Mouse (Mus musculus) kidney, adult 2 months (tissue): Measurements from ENCODE around the gene Rfx4.

Source experiments
- CTCF ChIP-seq: fragments of 200-500 bp; conservative IDR thresholded peaks from 2 replicates; pipeline ENCODE4 v1.5.1; 2011; ENCODE audit warnings: low read depth, mild to moderate bottlenecking, control low read depth, low read length, moderate library complexity, mixed read lengths; ENCODE audit not compliant: insufficient read depth, insufficient read length
- POLR2A ChIP-seq: fragments of 200-500 bp; IDR thresholded peaks from one replicate; pipeline ENCODE4 v1.6.1; 2011; ENCODE audit warnings: low read depth, low read length, control low read depth

DNA sequence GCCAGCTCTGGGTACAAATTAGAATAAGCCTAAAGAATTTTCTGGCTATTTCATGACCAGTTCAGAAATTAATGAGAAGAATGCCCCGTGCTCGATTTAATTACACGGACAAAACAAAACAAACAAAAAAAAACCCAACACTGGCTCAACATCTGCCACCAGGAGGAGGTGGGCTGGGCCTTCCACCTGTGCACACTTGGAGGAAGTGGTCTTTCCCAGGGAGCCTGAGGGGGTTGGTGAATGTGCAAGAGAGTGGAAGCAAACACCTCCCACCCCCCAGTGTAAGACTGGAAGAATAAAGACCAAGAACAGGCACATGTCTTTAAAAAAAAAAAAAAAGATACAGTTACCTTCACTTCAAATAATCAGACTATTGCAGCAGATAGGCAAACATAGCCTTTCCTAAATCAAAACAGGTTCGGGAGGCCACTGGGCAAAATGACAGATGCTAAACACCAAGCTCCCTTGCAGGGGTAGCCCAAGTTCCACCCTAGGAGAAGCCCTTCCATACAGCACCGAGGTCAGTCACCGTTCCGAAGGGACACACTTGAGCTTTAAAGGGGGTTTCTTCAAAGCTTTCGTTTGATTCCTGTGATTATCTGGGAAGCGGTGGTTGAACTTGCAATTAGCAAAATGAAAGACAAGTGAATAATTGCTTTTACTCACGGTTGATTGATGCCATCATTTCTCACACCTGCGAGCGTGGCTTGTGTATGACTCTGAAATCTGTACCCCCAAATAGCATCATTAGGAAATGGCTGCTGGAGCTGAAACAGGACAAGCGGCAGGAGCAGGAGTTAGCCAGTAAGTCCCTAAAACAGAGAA lies 103.9 kb downstream of the Rfx4 start:
- no peak for TF ChIP-seq POLR2A
- TF ChIP-seq CTCF = no peak
